Mouse (Mus musculus) testis, adult 2 months (tissue): ENCODE measurements around the gene Dsn1. TPM values are rescaled to one million over a fixed set of nuclear protein-coding genes. Genes with fewer than 3 reads are reported as not detected.

Experiments used
- H3K27ac ChIP-seq: fragments of 200-500 bp; 2 replicates; pipeline ENCODE4 v1.5.1; 2012; ENCODE audit warnings: low read depth, low read length; ENCODE audit not compliant: control insufficient read depth, insufficient read depth
- H3K27me3 ChIP-seq: fragments of 200-500 bp; 2 replicates; pipeline ENCODE4 v1.6.1; 2012; ENCODE audit warnings: mild to moderate bottlenecking, low read length, moderate library complexity; ENCODE audit not compliant: control insufficient read depth, insufficient read depth
- H3K36me3 ChIP-seq: fragments of 200-500 bp; 2 replicates; pipeline ENCODE4 v1.6.1; 2012; ENCODE audit warnings: mild to moderate bottlenecking, low read length; ENCODE audit not compliant: control insufficient read depth, insufficient read depth
- H3K4me1 ChIP-seq: fragments of 200-500 bp; 2 replicates; pipeline ENCODE4 v1.6.1; 2012; ENCODE audit warnings: low read length; ENCODE audit not compliant: control insufficient read depth, insufficient read depth
- H3K4me3 ChIP-seq: fragments of 200-500 bp; 2 replicates; pipeline ENCODE4 v1.5.1; 2012; ENCODE audit warnings: low read depth, mild to moderate bottlenecking, low read length, moderate library complexity, mixed read lengths; ENCODE audit not compliant: control insufficient read depth
- CTCF ChIP-seq: fragments of 200-500 bp; IDR thresholded peaks from 2 replicates; pipeline ENCODE4 v1.5.1; 2012; ENCODE audit warnings: low read depth, mild to moderate bottlenecking, inconsistent platforms, low read length, moderate library complexity; ENCODE audit not compliant: control insufficient read depth, insufficient read depth, insufficient replicate concordance
- POLR2A ChIP-seq: fragments of 200-500 bp; IDR thresholded peaks from 2 replicates; pipeline ENCODE4 v1.6.1; 2012; ENCODE audit warnings: low read depth, mild to moderate bottlenecking, inconsistent platforms, low read length, moderate library complexity; ENCODE audit not compliant: control insufficient read depth
- polyA plus RNA-seq: library from polyadenylated mRNA; depleted of rRNA; stranded (reverse); fragments of >200 nt; gene quantifications from 2 replicates; pipeline ENCODE4 v1.2.3, GENCODE M21; 2012; rRNA removed

Dsn1 gene
- polyA plus RNA-seq = 20.9 and 25.9 TPM in 2 replicates

DNA sequence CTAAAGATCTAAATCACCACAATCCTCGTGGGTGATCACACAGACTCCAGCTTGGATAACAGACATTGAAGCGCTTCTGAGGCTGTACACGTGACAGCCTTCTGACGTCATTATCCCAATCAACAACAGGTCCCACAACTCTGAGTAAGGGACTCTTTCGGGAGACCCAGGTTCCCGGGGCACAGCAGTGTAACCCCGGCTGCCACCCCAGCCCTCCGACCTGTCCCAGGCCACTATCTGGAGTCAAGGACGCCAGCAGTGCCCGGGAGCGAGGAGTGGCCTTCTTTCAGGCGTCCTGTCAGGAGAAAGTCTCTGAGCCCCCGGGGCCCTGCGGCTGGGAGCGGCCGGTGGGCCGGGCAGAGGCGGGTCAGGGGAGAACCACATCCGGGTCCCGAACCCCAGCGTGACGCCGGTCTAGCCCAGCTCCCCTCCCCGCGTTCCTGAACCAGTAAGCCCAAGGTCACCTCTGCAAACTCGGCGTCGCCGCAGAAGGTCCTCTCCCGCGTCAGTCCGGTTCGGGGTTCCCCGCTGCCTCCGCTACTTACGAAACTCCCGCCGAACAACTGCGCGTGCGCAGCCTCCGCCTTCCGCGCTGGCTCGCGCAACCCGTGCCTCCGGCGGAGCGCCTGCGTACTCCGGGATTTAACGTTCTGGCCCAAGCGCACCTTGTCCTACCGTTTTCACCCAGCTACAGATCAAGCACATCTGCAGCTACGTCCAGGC, at the start of gene Dsn1:
Gene Dsn1 (minus strand): TSS at position 644 of the 723 bp plus-strand sequence.
- no peak for TF ChIP-seq CTCF
- TF ChIP-seq POLR2A = peak; percentile 73
- peaks cover 9% of the 10 kb centered on the region for H3K4me1 ChIP-seq
- no peaks in the 10 kb centered on the region for H3K27me3 ChIP-seq
- peak within 1 kb of the TSS; percentile 98 for H3K4me3 ChIP-seq
- peaks cover 2% of the 10 kb centered on the region for H3K36me3 ChIP-seq
- peak within 1 kb of the TSS; percentile 58 for H3K27ac ChIP-seq

DNA sequence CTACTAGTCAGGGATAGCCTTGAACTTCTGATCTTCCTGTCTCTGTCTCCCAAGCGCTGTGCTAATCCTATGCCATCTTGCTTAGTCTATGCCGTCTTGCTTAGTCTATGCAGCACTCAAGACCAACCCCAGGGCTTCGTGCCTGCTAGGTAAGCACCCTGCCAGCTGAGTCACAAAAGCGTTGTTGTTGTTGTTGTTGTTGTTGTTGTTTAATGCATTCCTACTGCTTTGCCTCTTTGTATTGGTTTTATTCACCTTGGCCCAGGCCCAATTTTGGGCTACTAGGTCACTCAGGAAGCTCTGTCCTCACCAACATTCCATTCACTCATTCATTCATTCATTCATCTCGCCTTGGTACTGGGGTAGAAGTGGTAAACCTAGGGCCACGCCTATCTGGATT, 48.8 kb upstream of the Dsn1 start:
- no peak overlapping the region for H3K4me3 ChIP-seq
- peaks cover 6% of the 10 kb centered on the region for H3K4me1 ChIP-seq
- no peaks in the 10 kb centered on the region; the same call in 1 of the 2 replicates for H3K27me3 ChIP-seq
- TF ChIP-seq CTCF = no peak
- TF ChIP-seq POLR2A = no peak
- no peak overlapping the region for H3K27ac ChIP-seq
- no peaks in the 10 kb centered on the region for H3K36me3 ChIP-seq

- Histone ChIP-seq H3K27me3 (no peaks in the 10 kb centered on the region; the same call in 1 of the 2 replicates), H3K4me1 (peaks cover 9% of the 10 kb centered on the region), H3K4me3 (no peak overlapping the region), H3K36me3 (no peaks in the 10 kb centered on the region), H3K27ac (no peak overlapping the region)
- no peak for TF ChIP-seq CTCF
- no peak for TF ChIP-seq POLR2A
Measured at GRCm38 (mm10) chr2:157054816-157055215, 47.9 kb upstream of the Dsn1 start.

DNA sequence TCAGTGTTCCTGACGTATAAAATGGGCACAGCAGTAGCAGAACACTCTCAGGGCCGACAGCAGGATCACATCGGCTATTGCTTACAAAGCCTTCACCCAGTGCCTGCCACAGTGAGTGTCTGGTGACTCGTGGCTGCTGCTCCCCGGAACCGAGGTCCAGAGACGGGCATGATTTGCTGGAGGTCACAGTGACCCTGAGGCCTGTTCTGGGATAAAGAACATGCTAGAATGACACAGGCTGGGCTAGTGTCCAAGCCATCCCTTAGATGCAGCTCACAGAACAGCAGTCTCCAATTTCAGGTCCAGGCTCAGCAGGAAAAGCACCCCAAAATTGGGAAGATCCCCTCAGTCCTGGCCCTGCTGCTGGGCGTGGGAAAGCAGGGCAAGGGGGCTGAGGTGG, 47.3 kb upstream of the Dsn1 start:
- H3K27me3 ChIP-seq = no peaks in the 10 kb centered on the region; the same call in 1 of the 2 replicates
- H3K4me1 ChIP-seq = peaks cover 13% of the 10 kb centered on the region
- no peak for TF ChIP-seq CTCF
- TF ChIP-seq POLR2A = no peak
- no peaks in the 10 kb centered on the region for H3K36me3 ChIP-seq
- no peak overlapping the region; the same call in 1 of the 2 replicates for H3K27ac ChIP-seq
- H3K4me3 ChIP-seq = no peak overlapping the region

DNA sequence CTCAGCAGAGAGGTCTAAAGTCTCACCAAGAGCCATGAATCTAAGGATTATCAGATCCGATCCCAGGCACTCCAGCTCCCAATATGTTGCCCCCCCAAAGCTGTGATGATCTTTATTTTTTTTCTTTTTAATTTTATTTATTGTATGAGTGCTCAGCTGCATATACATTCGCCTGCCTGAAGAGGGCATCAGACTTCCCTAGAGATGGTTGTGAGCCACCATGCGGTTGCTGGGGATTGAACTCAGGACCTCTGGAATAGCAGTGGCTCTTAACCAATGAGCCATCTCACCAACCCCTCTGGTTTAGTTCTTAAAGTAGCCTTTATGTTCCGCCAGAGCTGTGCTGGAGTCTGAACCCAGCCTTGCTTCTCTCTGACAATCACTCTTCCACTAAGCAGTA, 46.8 kb upstream of the Dsn1 start:
- TF ChIP-seq CTCF (no peak), POLR2A (no peak)
- peaks cover 9% of the 10 kb centered on the region for H3K4me1 ChIP-seq
- no peak overlapping the region for H3K4me3 ChIP-seq
- H3K27me3 ChIP-seq = no peaks in the 10 kb centered on the region
- H3K27ac ChIP-seq = no peak overlapping the region
- H3K36me3 ChIP-seq = no peaks in the 10 kb centered on the region

DNA sequence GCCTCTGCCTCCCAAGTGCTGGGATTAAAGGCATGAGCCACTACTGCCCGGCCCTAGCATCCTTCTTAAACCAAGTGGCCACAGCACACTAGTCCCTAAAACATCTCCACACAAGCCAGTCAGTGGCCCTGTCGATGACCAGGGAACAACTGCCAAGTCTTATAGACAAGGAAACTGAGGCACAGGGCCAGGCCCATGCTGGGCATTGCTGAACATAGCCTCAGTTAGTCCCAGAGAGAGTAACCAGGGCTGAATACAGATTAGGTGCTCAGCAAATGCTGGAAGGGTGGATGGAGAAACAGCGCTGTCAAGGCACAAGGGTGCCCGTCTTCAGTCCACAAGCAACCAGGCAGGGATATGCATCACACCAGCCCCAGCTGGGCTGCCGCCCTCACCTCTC, 46.2 kb upstream of the Dsn1 start:
- TF ChIP-seq CTCF (no peak), POLR2A (no peak)
- no peak overlapping the region for H3K27ac ChIP-seq
- no peak overlapping the region for H3K4me3 ChIP-seq
- H3K4me1 ChIP-seq = peaks cover 12% of the 10 kb centered on the region
- H3K27me3 ChIP-seq = no peaks in the 10 kb centered on the region
- H3K36me3 ChIP-seq = no peaks in the 10 kb centered on the region

DNA sequence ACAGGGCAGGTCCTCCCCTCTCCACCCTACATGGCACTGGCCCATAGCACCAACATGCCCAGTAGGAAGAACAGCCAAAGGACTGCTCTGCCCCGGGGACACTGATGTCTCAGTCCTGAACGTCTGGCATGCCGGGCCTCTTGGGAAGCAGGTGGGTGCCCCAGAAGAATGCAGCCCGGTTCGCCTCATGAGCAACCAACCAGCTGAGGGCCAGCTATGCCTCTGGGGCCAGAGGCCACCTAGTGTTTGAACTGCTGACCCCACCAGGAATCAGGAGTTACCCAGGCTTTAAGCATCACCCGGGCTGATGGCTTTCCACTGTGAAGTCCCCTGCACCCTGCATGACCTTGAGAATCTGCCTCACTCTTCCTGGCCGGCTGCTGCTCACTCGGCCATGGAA, 45.5 kb upstream of the Dsn1 start:
- H3K4me3 ChIP-seq = no peak overlapping the region
- no peaks in the 10 kb centered on the region for H3K27me3 ChIP-seq
- H3K36me3 ChIP-seq = no peaks in the 10 kb centered on the region
- H3K27ac ChIP-seq = no peak overlapping the region
- TF ChIP-seq CTCF = no peak
- no peak for TF ChIP-seq POLR2A
- peaks cover 12% of the 10 kb centered on the region for H3K4me1 ChIP-seq
